ENCODE assay signal across 8 mouse cellular contexts in the genomic region with DNA sequence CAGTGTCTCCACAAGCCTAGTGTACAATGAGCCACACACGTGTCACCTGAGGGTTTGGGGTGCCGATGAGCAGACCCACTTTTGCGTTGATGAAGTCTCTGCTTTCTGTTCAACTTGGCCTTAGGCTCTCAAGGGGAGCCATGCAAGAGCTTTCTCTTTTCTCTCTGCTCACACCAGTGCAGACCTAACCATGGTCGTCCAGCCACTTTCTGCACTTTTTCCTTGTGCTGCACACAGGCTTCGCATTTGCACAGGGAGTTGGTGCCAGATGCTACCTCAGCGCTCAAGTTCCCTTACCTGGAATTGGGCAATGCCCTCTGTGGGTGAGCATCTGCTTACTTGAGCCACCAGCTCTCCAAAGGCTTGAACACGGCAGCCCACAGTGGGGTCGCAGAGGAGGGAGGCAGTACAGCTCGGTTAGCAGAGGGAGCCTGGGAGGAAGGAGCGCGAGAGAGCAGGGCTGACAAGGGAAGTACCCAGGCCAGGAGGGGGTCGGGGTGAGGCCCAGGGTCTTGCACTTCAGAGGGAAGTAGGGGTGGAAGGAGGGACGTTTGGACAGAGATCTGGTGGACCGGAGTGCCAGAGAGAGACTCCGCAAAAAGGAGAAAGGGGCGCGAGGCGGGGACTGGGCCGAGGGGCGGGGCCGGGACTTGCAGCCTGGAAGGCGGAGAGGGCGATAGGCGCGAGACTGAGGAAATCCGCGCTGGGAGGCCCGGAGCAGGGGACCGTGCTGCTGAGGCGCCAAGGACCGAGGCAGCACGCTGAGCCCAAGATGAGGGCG. TPM values are rescaled to one million over a fixed set of nuclear protein-coding genes. Genes with fewer than 3 reads are reported as not detected.
A peak's percentile ranks its signal among the peaks of the same experiment; 100 is the strongest.
DNase-seq lines count a peak whose midpoint lies in the region; ATAC-seq and TF ChIP-seq lines count a peak whose summit lies in the region.

A gene (plus strand): TSS at position 653 of the 781 bp plus-strand sequence.

- WGBS in spleen, adult 2 months, result 10% methylated on average over 30 of the region's 33 CpGs
- WGBS in lung, adult 2 months, result 6% methylated on average over 33 of the region's 33 CpGs
- WGBS in neural tube, embryonic 14.5 days, result 6% methylated on average over 31 of the region's 33 CpGs

- TF ChIP-seq POLR2A in spleen, adult 2 months (IDR thresholded peaks at IDR 0.05; ENCODE audit: low read depth, low read length), result no peak
- TF ChIP-seq POLR2A in lung, adult 2 months (IDR thresholded peaks at IDR 0.05; ENCODE audit: borderline replicate concordance, extremely low read depth, low read depth, low read length), result no peak

- peak within 1 kb of the TSS; percentile 94 for H3K4me2 ChIP-seq in neural tube, embryonic 14.5 days (ENCODE audit: low read depth, low read length)

- peak within 1 kb of the TSS; percentile 51; the same call in 1 of the 2 replicates for H3K4me3 ChIP-seq in spleen, adult 2 months (ENCODE audit: extremely low read depth, insufficient read depth, insufficient read length)
- peak within 1 kb of the TSS; percentile 64 for H3K4me3 ChIP-seq in lung, adult 2 months (replicated peaks; ENCODE audit: extremely low read depth, low read depth, low read length)
- H3K4me3 ChIP-seq in neural tube, embryonic 14.5 days (ENCODE audit: low read depth, low read length), result peak within 1 kb of the TSS; percentile 51

- no peak within 1 kb of the TSS for H3K27ac ChIP-seq in spleen, adult 2 months (ENCODE audit: insufficient read depth, low read length)
- H3K27ac ChIP-seq in neural tube, embryonic 14.5 days (ENCODE audit: low read depth, low read length), result no peak within 1 kb of the TSS

- no peaks in the 10 kb centered on the region for H3K9me3 ChIP-seq in neural tube, embryonic 14.5 days (ENCODE audit: control insufficient read depth, low read length)

- no peak for TF ChIP-seq CTCF in spleen, adult 2 months (IDR thresholded peaks at IDR 0.05; ENCODE audit: extremely low read depth, insufficient read depth, insufficient read length, insufficient replicate concordance)
- TF ChIP-seq CTCF in lung, adult 2 months (IDR thresholded peaks at IDR 0.05; ENCODE audit: insufficient read depth, low read length), result no peak

- intact Hi-C loops in gastrocnemius, postnatal 14 days (cut with DNase I; ENCODE audit: low total_unique reads), result no loop called here

- peaks cover 14% of the 10 kb centered on the region for H3K27me3 ChIP-seq in spleen, adult 2 months (ENCODE audit: control insufficient read depth, insufficient read depth, low read length)
- 0 out of 2 replicates have a peak, but pooled peaks cover 3% of the 10 kb centered on the region for H3K27me3 ChIP-seq in neural tube, embryonic 14.5 days (ENCODE audit: control insufficient read depth, insufficient read depth, low read length)

- peak in 1 of 2 experiments; percentile 11 for DNase-seq in spleen, adult 2 months (ENCODE audit: low read depth in 1 of 2, low spot score in 2 of 2)
- DNase-seq in spleen, adult 12 weeks (ENCODE audit: low spot score), result no peak
- DNase-seq in cerebellum, postnatal 14 days, result peak; percentile 49 to 52
- DNase-seq in gastrocnemius, postnatal 14 days, result peak; percentile 75
- peak; percentile 38 for DNase-seq in lung, adult 2 months
- DNase-seq in urinary bladder, postnatal 25 days (ENCODE audit: low spot score), result peak; percentile 32

- peaks cover 9% of the 10 kb centered on the region for H3K4me1 ChIP-seq in spleen, adult 2 months (ENCODE audit: control insufficient read depth, insufficient read depth, insufficient read length)
- H3K4me1 ChIP-seq in lung, adult 2 months (ENCODE audit: control insufficient read depth, insufficient read depth, low read length), result no peaks in the 10 kb centered on the region; the same call in 1 of the 2 replicates
- H3K4me1 ChIP-seq in neural tube, embryonic 14.5 days (ENCODE audit: control insufficient read depth, insufficient read depth, low read length), result no peaks in the 10 kb centered on the region

- peak within 1 kb of the TSS; percentile 65 for H3K9ac ChIP-seq in neural tube, embryonic 14.5 days (replicated peaks; ENCODE audit: low read depth, low read length)

- no peaks in the 10 kb centered on the region for H3K36me3 ChIP-seq in spleen, adult 2 months (ENCODE audit: control insufficient read depth, insufficient read depth, low read length)
- H3K36me3 ChIP-seq in neural tube, embryonic 14.5 days (ENCODE audit: control insufficient read depth, insufficient read depth, low read length), result no peaks in the 10 kb centered on the region

- ATAC-seq in inflammation-experienced regulatory T-cells, adult 6 months, result peak; percentile 60
- peak; percentile 92 for ATAC-seq in neural tube, embryonic 14.5 days (ENCODE audit: low read depth)

RNA-seq across cellular contexts. Expression of the gene that starts here (rescaled TPM):
- 0.22 and 0.26 TPM in 2 replicates for polyA plus RNA-seq in spleen, adult 2 months (2012; rRNA removed)
- 1 to 10 TPM; 2.4 to 5.5 TPM for total RNA-seq in gastrocnemius, postnatal 14 days (2021)
- polyA plus RNA-seq in inflammation-experienced regulatory T-cells, adult 6 months (2017; shearing (Covaris generic)), result 1 to 10 TPM in 2 of 3 experiments, under 1 TPM in 1; 0.41 to 3.5 (median 2.1) TPM
- 14.5 and 24.0 TPM in 2 replicates for polyA plus RNA-seq in lung, adult 2 months (2012; rRNA removed)
- polyA plus RNA-seq in neural tube, embryonic 14.5 days (2014; fragmentation: Nextera tagmentation; extraction: Ambion mirVana), result 0.55 and 0.84 TPM in 2 replicates

Comparison
In these comparisons a context has a peak if more than half of its experiments do, and no peak if none do; other contexts are left out.
1. Peak in ATAC-seq, H3K4me3 ChIP-seq, H3K9ac ChIP-seq and H3K4me2 ChIP-seq in neural tube, embryonic 14.5 days; RNA of the gene not detected or under 1 TPM.